Mouse (Mus musculus): ENCODE measurements around the gene Zdhhc8. TPM values are rescaled to one million over a fixed set of nuclear protein-coding genes. Genes with fewer than 3 reads are reported as not detected.

The Zdhhc8 gene
- total RNA-seq, 2 experiments from 2014 or later: 132 to 134 TPM

GRCm38 (mm10) chr16:18248433-18249363 lies 13.8 kb upstream of the Zdhhc8 start, which contains the start of the genes Trmt2a and Ranbp1:
TSS of gene Trmt2a (plus strand) at chr16:18248679.
TSS of gene Ranbp1 (minus strand) at chr16:18248732.
- intact Hi-C loops (cut with DNase I): loop anchor here (1.0 kb wide), 1 partner anchor 13 kb away; the partner anchor contains the start of gene Zdhhc8

GRCm38 (mm10) chr16:18247521-18248399 lies 12.8 kb upstream of the Zdhhc8 start:
- DNase-seq (ENCODE audit: extremely low spot score in 1 of 2, low spot score in 2 of 2): peak in 1 of 2 experiments; percentile 33
- peak overlapping the region; percentile 82 for H3K27ac ChIP-seq
- intact Hi-C loops (cut with DNase I): loop anchor here (1.0 kb wide), 1 partner anchor 12 kb away; the partner anchor contains the start of gene Zdhhc8
- TF ChIP-seq CTCF (IDR thresholded peaks at IDR 0.05): no peak
- H3K4me3 ChIP-seq: peak overlapping the region; percentile 93

More at GRCm38 (mm10) chr16:18248433-18249363, 13.8 kb upstream of the Zdhhc8 start, which contains the start of the genes Trmt2a and Ranbp1:
- H3K27ac ChIP-seq: peak within 1 kb of the TSS; percentile 88
- DNase-seq (ENCODE audit: extremely low spot score in 1 of 2, low spot score in 2 of 2): peak; percentile 99 to 100
- TF ChIP-seq CTCF (IDR thresholded peaks at IDR 0.05): no peak; the same call in 1 of the 2 replicates
- peak within 1 kb of the TSS; percentile 93 for H3K4me3 ChIP-seq

- H3K27ac ChIP-seq: no peak overlapping the region
- intact Hi-C loops (cut with DNase I): no loop called here
- no peak overlapping the region for H3K4me3 ChIP-seq
- no peak for TF ChIP-seq CTCF (IDR thresholded peaks at IDR 0.05)
- no peak for DNase-seq (ENCODE audit: extremely low spot score in 1 of 2, low spot score in 2 of 2)
These were observed 6.6 kb upstream of the Zdhhc8 start for GRCm38 (mm10) chr16:18241581-18241980.

GRCm38 (mm10) chr16:18236676-18237501 lies 2.0 kb upstream of the Zdhhc8 start:
- peak overlapping the region; percentile 95 for H3K27ac ChIP-seq

GRCm38 (mm10) chr16:18235389-18236065 lies 591 bp upstream of the Zdhhc8 start:
- peak overlapping the region; percentile 70 for H3K4me3 ChIP-seq
- H3K27ac ChIP-seq: peak overlapping the region; percentile 95
- peak; percentile 71 to 73 for DNase-seq (ENCODE audit: extremely low spot score in 1 of 2, low spot score in 2 of 2)
- no peak for TF ChIP-seq CTCF (IDR thresholded peaks at IDR 0.05)
- intact Hi-C loops (cut with DNase I): loop anchor here (1.0 to 10.0 kb wide), 2 partner anchors 13 to 311 kb away; partner anchors contain the start of genes Ranbp1, Slc25a1 and Trmt2a

More at GRCm38 (mm10) chr16:18236676-18237501, 2.0 kb upstream of the Zdhhc8 start:
- DNase-seq (ENCODE audit: extremely low spot score in 1 of 2, low spot score in 2 of 2): no peak
- intact Hi-C loops (cut with DNase I): loop anchor here (10.0 kb wide), 1 partner anchor 312 kb away; the partner anchor contains the start of gene Slc25a1
- H3K4me3 ChIP-seq: no peak overlapping the region
- no peak for TF ChIP-seq CTCF (IDR thresholded peaks at IDR 0.05)

GRCm38 (mm10) chr16:18233919-18234670 lies 841 bp downstream of the Zdhhc8 start:
- peak overlapping the region; percentile 70 for H3K4me3 ChIP-seq
- intact Hi-C loops (cut with DNase I): loop anchor here (10.0 kb wide), 1 partner anchor 309 kb away; the partner anchor contains the start of gene Slc25a1
- no peak for TF ChIP-seq CTCF (IDR thresholded peaks at IDR 0.05)
- DNase-seq (ENCODE audit: extremely low spot score in 1 of 2, low spot score in 2 of 2): peak in 1 of 2 experiments; percentile 22
- H3K27ac ChIP-seq: peak overlapping the region; percentile 92

- Histone ChIP-seq H3K27ac (peak overlapping the region; percentile 92), H3K4me3 (peak overlapping the region; percentile 70)
- no peak for DNase-seq (ENCODE audit: extremely low spot score in 1 of 2, low spot score in 2 of 2)
- intact Hi-C loops (cut with DNase I): loop anchor here (10.0 kb wide), 1 partner anchor 309 kb away; the partner anchor contains the start of gene Slc25a1
- no peak for TF ChIP-seq CTCF (IDR thresholded peaks at IDR 0.05)
These were observed 1.5 kb downstream of the Zdhhc8 start for GRCm38 (mm10) chr16:18233451-18233850.

GRCm38 (mm10) chr16:18231451-18231850 lies 3.5 kb downstream of the Zdhhc8 start:
- TF ChIP-seq CTCF (IDR thresholded peaks at IDR 0.05): no peak
- intact Hi-C loops (cut with DNase I): loop anchor here (10.0 kb wide), 1 partner anchor 307 kb away; the partner anchor contains the start of gene Slc25a1
- Histone ChIP-seq H3K4me3 (no peak overlapping the region), H3K27ac (peak overlapping the region; percentile 89)
- DNase-seq (ENCODE audit: extremely low spot score in 1 of 2, low spot score in 2 of 2): no peak

GRCm38 (mm10) chr16:18231047-18231446 lies 3.9 kb downstream of the Zdhhc8 start:
- no peak for DNase-seq (ENCODE audit: extremely low spot score in 1 of 2, low spot score in 2 of 2)
- no peak for TF ChIP-seq CTCF (IDR thresholded peaks at IDR 0.05)
- intact Hi-C loops (cut with DNase I): loop anchor here (10.0 kb wide), 1 partner anchor 306 kb away; the partner anchor contains the start of gene Slc25a1
- H3K27ac ChIP-seq: peak overlapping the region; percentile 89
- no peak overlapping the region for H3K4me3 ChIP-seq

All from left cerebral cortex, adult 2 months (tissue).